Mouse (Mus musculus) forebrain, embryonic 14.5 days (tissue): ENCODE data around the gene Gpc3. TPM values are rescaled to one million over a fixed set of nuclear protein-coding genes. Genes with fewer than 3 reads are reported as not detected.

Experiments
- ATAC-seq: fragments of 200-750 bp; cut with Nextera tagmentation; 2 replicates; pipeline ENCODE4 v1.8.0; 2017; ENCODE audit warnings: mild to moderate bottlenecking, moderate library complexity
- DNase-seq: peaks from one replicate; pipeline ENCODE4 v3.0.0-alpha.2; 2015; ENCODE audit warnings: low spot score
- H3K27ac ChIP-seq: fragments of 300-500 bp; sonication (generic); 2 replicates; pipeline ENCODE4 v1.5.1; 2014; ENCODE audit warnings: low read depth, mild to moderate bottlenecking, control low read depth, low read length, moderate library complexity
- H3K27me3 ChIP-seq: fragments of 300-500 bp; sonication (generic); replicated peaks from 2 replicates; pipeline ENCODE4 v1.6.1; 2014; ENCODE audit warnings: low read length, control low read depth, mixed read lengths; ENCODE audit not compliant: control insufficient read depth, insufficient read depth
- H3K36me3 ChIP-seq: fragments of 300-500 bp; sonication (generic); 2 replicates; pipeline ENCODE4 v1.6.1; 2014; ENCODE audit warnings: low read length, control low read depth; ENCODE audit not compliant: control insufficient read depth, insufficient read depth
- H3K4me1 ChIP-seq: fragments of 300-500 bp; sonication (generic); 2 replicates; pipeline ENCODE4 v1.6.1; 2014; ENCODE audit warnings: antibody characterized with exemption, low read length, control low read depth; ENCODE audit not compliant: control insufficient read depth, insufficient read depth
- H3K4me2 ChIP-seq: fragments of 300-500 bp; sonication (generic); 2 replicates; pipeline ENCODE4 v1.6.1; 2014; ENCODE audit warnings: mild to moderate bottlenecking, control low read depth, low read length
- H3K4me3 ChIP-seq: fragments of 300-500 bp; sonication (generic); 2 replicates; pipeline ENCODE4 v1.5.1; 2014; ENCODE audit warnings: low read depth, low read length, control low read depth
- H3K9ac ChIP-seq: fragments of 300-500 bp; sonication (generic); 2 replicates; pipeline ENCODE4 v1.6.1; 2014; ENCODE audit warnings: mild to moderate bottlenecking, low read length, control low read depth, moderate library complexity
- H3K9me3 ChIP-seq: fragments of 300-500 bp; sonication (generic); replicated peaks from 2 replicates; pipeline ENCODE4 v1.6.1; 2016; ENCODE audit warnings: low read length, control low read depth, mixed read lengths; ENCODE audit not compliant: control insufficient read depth
- WGBS: fragments of 180-500 bp; shearing (Covaris S2); extraction: QIAGEN DNeasy Blood & Tissue Kit; methylation state at CpG from one replicate; pipeline ENCODE4 v1.1.7; 2014; 5-methylcytosine and 5-hydroxymethylcytosine counted together
- polyA plus RNA-seq: library from polyadenylated mRNA; unstranded; fragments of >200 nt; fragmentation: Nextera tagmentation; extraction: Ambion mirVana; gene quantifications from 2 replicates; pipeline ENCODE4 v1.2.1, GENCODE M21; 2014

The Gpc3 gene
- polyA plus RNA-seq, 1 experiment from 2014 or later, result 51.2 TPM

- no peak overlapping the region for H3K4me2 ChIP-seq
- no peak overlapping the region for H3K27ac ChIP-seq
- DNase-seq, result no peak
- no peaks in the 10 kb centered on the region for H3K27me3 ChIP-seq
- no peak for ATAC-seq
- H3K9ac ChIP-seq, result no peak overlapping the region
- WGBS, result 89% methylated on average over 6 of the region's 6 CpGs
- no peaks in the 10 kb centered on the region for H3K36me3 ChIP-seq
- no peak overlapping the region for H3K4me3 ChIP-seq
- H3K4me1 ChIP-seq, result no peaks in the 10 kb centered on the region
- no peaks in the 10 kb centered on the region for H3K9me3 ChIP-seq
Observed at GRCm38 (mm10) chrX:52633976-52634375, 20.2 kb upstream of the Gpc3 start.

GRCm38 (mm10) chrX:52632688-52633324, 19.1 kb upstream of the Gpc3 start:
- H3K4me2 ChIP-seq, result no peak overlapping the region
- H3K9ac ChIP-seq, result no peak overlapping the region
- ATAC-seq (no peak), DNase-seq (no peak)
- H3K4me1 ChIP-seq, result no peaks in the 10 kb centered on the region
- H3K4me3 ChIP-seq, result no peak overlapping the region
- no peaks in the 10 kb centered on the region for H3K36me3 ChIP-seq
- no peak overlapping the region for H3K27ac ChIP-seq
- no peaks in the 10 kb centered on the region for H3K9me3 ChIP-seq
- 32% methylated on average over 7 of the region's 7 CpGs for WGBS
- no peaks in the 10 kb centered on the region for H3K27me3 ChIP-seq

GRCm38 (mm10) chrX:52626963-52627716, 13.4 kb upstream of the Gpc3 start:
- Histone ChIP-seq H3K36me3 (no peaks in the 10 kb centered on the region), H3K4me3 (no peak overlapping the region), H3K9me3 (no peaks in the 10 kb centered on the region), H3K27me3 (no peaks in the 10 kb centered on the region; the same call in 1 of the 2 replicates), H3K9ac (no peak overlapping the region), H3K27ac (no peak overlapping the region), H3K4me1 (no peaks in the 10 kb centered on the region), H3K4me2 (no peak overlapping the region)
- no peak for ATAC-seq
- no peak for DNase-seq
- WGBS, result 57% methylated on average over 6 of the region's 6 CpGs

GRCm38 (mm10) chrX:52617813-52618212, 4.1 kb upstream of the Gpc3 start:
- no peaks in the 10 kb centered on the region for H3K27me3 ChIP-seq
- no peak for ATAC-seq
- WGBS, result 69% methylated on average over 3 of the region's 3 CpGs

GRCm38 (mm10) chrX:52616152-52616551, 2.4 kb upstream of the Gpc3 start:
- no peak for ATAC-seq
- H3K4me3 ChIP-seq, result no peak overlapping the region
- no peak overlapping the region for H3K9ac ChIP-seq
- no peak overlapping the region for H3K4me2 ChIP-seq
- H3K27ac ChIP-seq, result no peak overlapping the region
- no peaks in the 10 kb centered on the region for H3K36me3 ChIP-seq
- no peaks in the 10 kb centered on the region for H3K4me1 ChIP-seq
- no peaks in the 10 kb centered on the region for H3K27me3 ChIP-seq
- 64% methylated on average over 5 of the region's 5 CpGs for WGBS
- DNase-seq, result no peak
- H3K9me3 ChIP-seq, result no peaks in the 10 kb centered on the region

More at GRCm38 (mm10) chrX:52617813-52618212, 4.1 kb upstream of the Gpc3 start:
- Histone ChIP-seq H3K4me1 (no peaks in the 10 kb centered on the region), H3K9ac (no peak overlapping the region), H3K36me3 (no peaks in the 10 kb centered on the region), H3K4me3 (no peak overlapping the region), H3K9me3 (no peaks in the 10 kb centered on the region), H3K4me2 (no peak overlapping the region), H3K27ac (no peak overlapping the region)
- DNase-seq, result no peak

- no peaks in the 10 kb centered on the region for H3K27me3 ChIP-seq
- ATAC-seq (peak; percentile 95), DNase-seq (peak; percentile 71)
- no peaks in the 10 kb centered on the region for H3K9me3 ChIP-seq
- H3K4me1 ChIP-seq, result no peaks in the 10 kb centered on the region
- H3K36me3 ChIP-seq, result no peaks in the 10 kb centered on the region
- H3K4me2 ChIP-seq, result peak overlapping the region; percentile 72
- 34% methylated on average over 22 of the region's 23 CpGs for WGBS
- peak overlapping the region; percentile 40 for H3K4me3 ChIP-seq
- H3K27ac ChIP-seq, result no peak overlapping the region
- no peak overlapping the region for H3K9ac ChIP-seq
Observed at GRCm38 (mm10) chrX:52614031-52614381, 256 bp upstream of the Gpc3 start.

GRCm38 (mm10) chrX:52612806-52613205, 944 bp downstream of the Gpc3 start:
- Histone ChIP-seq H3K36me3 (no peaks in the 10 kb centered on the region), H3K27ac (no peak overlapping the region), H3K27me3 (no peaks in the 10 kb centered on the region), H3K4me1 (no peaks in the 10 kb centered on the region), H3K9me3 (no peaks in the 10 kb centered on the region), H3K4me2 (peak overlapping the region; percentile 72), H3K4me3 (peak overlapping the region; percentile 40), H3K9ac (no peak overlapping the region)
- 37% methylated on average over 12 of the region's 12 CpGs for WGBS
- no peak for ATAC-seq
- DNase-seq, result no peak

GRCm38 (mm10) chrX:52611987-52612670, 1.6 kb downstream of the Gpc3 start:
- Histone ChIP-seq H3K4me3 (peak overlapping the region; percentile 40), H3K27ac (no peak overlapping the region), H3K27me3 (no peaks in the 10 kb centered on the region), H3K9ac (no peak overlapping the region), H3K36me3 (no peaks in the 10 kb centered on the region), H3K9me3 (no peaks in the 10 kb centered on the region), H3K4me2 (peak overlapping the region; percentile 72), H3K4me1 (no peaks in the 10 kb centered on the region)
- DNase-seq, result peak; percentile 49
- no peak for ATAC-seq
- 32% methylated on average over 28 of the region's 28 CpGs for WGBS

GRCm38 (mm10) chrX:52611541-52611940, 2.2 kb downstream of the Gpc3 start:
- Histone ChIP-seq H3K27me3 (no peaks in the 10 kb centered on the region), H3K27ac (no peak overlapping the region), H3K4me2 (peak overlapping the region; percentile 72), H3K4me3 (no peak overlapping the region), H3K9ac (no peak overlapping the region), H3K36me3 (no peaks in the 10 kb centered on the region), H3K4me1 (no peaks in the 10 kb centered on the region), H3K9me3 (no peaks in the 10 kb centered on the region)
- ATAC-seq (no peak), DNase-seq (no peak)
- WGBS, result 28% methylated on average over 6 of the region's 6 CpGs
